Mouse (Mus musculus) limb, embryonic 14.5 days (tissue): Measurements from ENCODE around the gene Ccdc51. TPM values are rescaled to one million over a fixed set of nuclear protein-coding genes. Genes with fewer than 3 reads are reported as not detected.

Source experiments
- ATAC-seq: fragments of 200-750 bp; cut with Nextera tagmentation; 2 replicates; pipeline ENCODE4 v1.8.0; 2017; ENCODE audit warnings: low read depth, moderate number of reproducible peaks, moderate TSS enrichment; ENCODE audit not compliant: low FRiP score
- DNase-seq: peaks from one replicate; pipeline ENCODE4 v3.0.0-alpha.2; 2015; ENCODE audit warnings: low spot score
- H3K27ac ChIP-seq: fragments of 300-500 bp; sonication (generic); replicated peaks from 2 replicates; pipeline ENCODE4 v1.5.1; 2014; ENCODE audit warnings: low read depth, mild to moderate bottlenecking, low read length, moderate library complexity, mixed read lengths
- H3K27me3 ChIP-seq: fragments of 300-500 bp; sonication (generic); 2 replicates; pipeline ENCODE4 v1.6.1; 2014; ENCODE audit warnings: low read length, mixed read lengths; ENCODE audit not compliant: control insufficient read depth, insufficient read depth
- H3K36me3 ChIP-seq: fragments of 300-500 bp; sonication (generic); 2 replicates; pipeline ENCODE4 v1.6.1; 2014; ENCODE audit warnings: mild to moderate bottlenecking, low read length, moderate library complexity, mixed read lengths; ENCODE audit not compliant: control insufficient read depth, insufficient read depth
- H3K4me1 ChIP-seq: fragments of 300-500 bp; sonication (generic); 2 replicates; pipeline ENCODE4 v1.6.1; 2014; ENCODE audit warnings: antibody characterized with exemption, low read length, mixed read lengths; ENCODE audit not compliant: control insufficient read depth, insufficient read depth
- H3K4me2 ChIP-seq: fragments of 300-500 bp; sonication (generic); replicated peaks from 2 replicates; pipeline ENCODE4 v1.6.1; 2014; ENCODE audit warnings: low read depth, mild to moderate bottlenecking, low read length, moderate library complexity; ENCODE audit not compliant: severe bottlenecking
- H3K4me3 ChIP-seq: fragments of 300-500 bp; sonication (generic); replicated peaks from 2 replicates; pipeline ENCODE4 v1.5.1; 2014; ENCODE audit warnings: low read length
- H3K9ac ChIP-seq: fragments of 300-500 bp; sonication (generic); 2 replicates; pipeline ENCODE4 v1.6.1; 2014; ENCODE audit warnings: mild to moderate bottlenecking, low read depth, low read length, moderate library complexity; ENCODE audit not compliant: severe bottlenecking
- H3K9me3 ChIP-seq: fragments of 300-500 bp; sonication (generic); 2 replicates; pipeline ENCODE4 v1.6.1; 2016; ENCODE audit warnings: low read length; ENCODE audit not compliant: control insufficient read depth
- POLR2A ChIP-seq: fragments of 200-500 bp; IDR thresholded peaks from 2 replicates; pipeline ENCODE4 v1.8.0; 2012; ENCODE audit warnings: inconsistent platforms, mild to moderate bottlenecking, moderate library complexity, borderline replicate concordance; ENCODE audit not compliant: insufficient read depth, insufficient read length; ENCODE audit errors: extremely low read depth
- WGBS: fragments of 180-500 bp; shearing (Covaris S2); extraction: QIAGEN DNeasy Blood & Tissue Kit; methylation state at CpG from one replicate; pipeline ENCODE4 v1.1.7; 2014; 5-methylcytosine and 5-hydroxymethylcytosine counted together
- polyA plus RNA-seq, 2 experiments: library from polyadenylated mRNA; depleted of rRNA in 1 of 2; stranded (reverse) in 1 of 2; unstranded in 1 of 2; fragments of >200 nt; fragmentation: Nextera tagmentation in 1 of 2; extraction: Ambion mirVana in 1 of 2; gene quantifications; 2 replicates each; pipeline versions ENCODE4 v1.2.1 to v1.2.3; 2012 to 2014

The Ccdc51 gene
- polyA plus RNA-seq, 2 experiments = 9.0 to 15.3 TPM

DNA sequence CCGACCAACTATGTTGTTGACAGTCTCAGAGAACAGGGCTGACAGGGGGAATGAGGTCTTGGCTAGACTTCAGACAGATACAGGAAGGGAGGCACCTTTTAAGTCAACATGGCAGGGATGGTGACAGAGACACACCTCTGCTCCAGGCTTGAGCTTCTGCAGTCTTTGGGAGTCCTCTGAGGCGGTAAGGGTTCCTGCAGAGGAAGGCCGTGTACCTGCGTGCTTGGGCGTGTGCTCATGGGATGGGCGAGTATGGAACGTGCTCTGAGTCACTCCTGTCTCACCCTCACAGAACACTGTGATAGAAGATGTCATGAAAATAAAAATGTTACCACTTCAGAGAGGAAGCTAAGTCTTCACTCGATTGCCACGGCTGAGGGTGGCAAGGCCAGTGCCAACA, 37.3 kb downstream of the Ccdc51 start:
- Histone ChIP-seq H3K4me3 (no peak overlapping the region), H3K9me3 (no peaks in the 10 kb centered on the region), H3K27me3 (no peaks in the 10 kb centered on the region), H3K9ac (no peak overlapping the region), H3K4me2 (no peak overlapping the region), H3K4me1 (no peaks in the 10 kb centered on the region), H3K36me3 (peaks cover 50% of the 10 kb centered on the region), H3K27ac (no peak overlapping the region)
- 88% methylated on average over 9 of the region's 9 CpGs for WGBS
- ATAC-seq (no peak), DNase-seq (no peak)
- TF ChIP-seq POLR2A = no peak

- DNase-seq (no peak), ATAC-seq (no peak)
- no peak overlapping the region for H3K4me2 ChIP-seq
- H3K27me3 ChIP-seq = no peaks in the 10 kb centered on the region
- TF ChIP-seq POLR2A = no peak
- WGBS = 81% methylated on average over 6 of the region's 6 CpGs
- H3K4me3 ChIP-seq = no peak overlapping the region
- no peak overlapping the region for H3K9ac ChIP-seq
- no peaks in the 10 kb centered on the region for H3K9me3 ChIP-seq
- H3K27ac ChIP-seq = no peak overlapping the region
- peaks cover 36% of the 10 kb centered on the region for H3K36me3 ChIP-seq
- no peaks in the 10 kb centered on the region for H3K4me1 ChIP-seq
Observed at GRCm38 (mm10) chr9:109120956-109121355, 38.7 kb downstream of the Ccdc51 start.

GRCm38 (mm10) chr9:109122553-109123085, 40.3 kb downstream of the Ccdc51 start:
- Histone ChIP-seq H3K27me3 (no peaks in the 10 kb centered on the region), H3K9me3 (no peaks in the 10 kb centered on the region), H3K27ac (no peak overlapping the region), H3K9ac (no peak overlapping the region), H3K36me3 (peaks cover 20% of the 10 kb centered on the region), H3K4me1 (no peaks in the 10 kb centered on the region), H3K4me2 (no peak overlapping the region), H3K4me3 (no peak overlapping the region)
- DNase-seq (no peak), ATAC-seq (no peak)
- TF ChIP-seq POLR2A = no peak
- 49% methylated on average over 2 of the region's 2 CpGs for WGBS

GRCm38 (mm10) chr9:109123266-109123665, 41.0 kb downstream of the Ccdc51 start:
- Histone ChIP-seq H3K9me3 (no peaks in the 10 kb centered on the region), H3K4me2 (no peak overlapping the region), H3K27ac (no peak overlapping the region), H3K4me1 (no peaks in the 10 kb centered on the region), H3K4me3 (no peak overlapping the region), H3K27me3 (no peaks in the 10 kb centered on the region), H3K36me3 (peaks cover 13% of the 10 kb centered on the region), H3K9ac (no peak overlapping the region; the same call in 1 of the 2 replicates)
- DNase-seq = no peak
- TF ChIP-seq POLR2A = no peak
- WGBS = 34% methylated on average over 6 of the region's 6 CpGs
- no peak for ATAC-seq

- no peaks in the 10 kb centered on the region for H3K4me1 ChIP-seq
- 84% methylated on average over 3 of the region's 3 CpGs for WGBS
- H3K27me3 ChIP-seq = no peaks in the 10 kb centered on the region
- H3K36me3 ChIP-seq = peaks cover 4% of the 10 kb centered on the region; the same call in 1 of the 2 replicates
- DNase-seq = no peak
- no peak overlapping the region for H3K4me3 ChIP-seq
- ATAC-seq = no peak
- TF ChIP-seq POLR2A = no peak
- no peak overlapping the region for H3K9ac ChIP-seq
- H3K27ac ChIP-seq = no peak overlapping the region
- H3K4me2 ChIP-seq = no peak overlapping the region
- no peaks in the 10 kb centered on the region for H3K9me3 ChIP-seq
Observed at GRCm38 (mm10) chr9:109124164-109124563, 41.9 kb downstream of the Ccdc51 start.

GRCm38 (mm10) chr9:109125043-109125442, 42.8 kb downstream of the Ccdc51 start:
- DNase-seq (no peak), ATAC-seq (no peak)
- H3K4me1 ChIP-seq = no peaks in the 10 kb centered on the region
- no peak overlapping the region for H3K4me2 ChIP-seq
- H3K36me3 ChIP-seq = no peaks in the 10 kb centered on the region
- H3K4me3 ChIP-seq = no peak overlapping the region
- H3K9me3 ChIP-seq = no peaks in the 10 kb centered on the region
- H3K9ac ChIP-seq = no peak overlapping the region
- no peaks in the 10 kb centered on the region for H3K27me3 ChIP-seq
- WGBS = 81% methylated on average over 2 of the region's 2 CpGs
- no peak overlapping the region for H3K27ac ChIP-seq
- TF ChIP-seq POLR2A = no peak
